Mouse (Mus musculus): ENCODE results near the gene Cdkn2d. TPM values are rescaled to one million over a fixed set of nuclear protein-coding genes. Genes with fewer than 3 reads are reported as not detected.

The Cdkn2d gene
- 41.8 and 71.5 TPM in 2 replicates for polyA plus RNA-seq (2012; ENCODE audit: low replicate concordance)

GRCm38 (mm10) chr9:21291022-21291787, at the start of gene Cdkn2d:
Gene Cdkn2d, minus strand, starts transcription at chr9:21291407.

GRCm38 (mm10) chr9:21320619-21321512, 29.7 kb upstream of the Cdkn2d start, which contains the start of gene Slc44a2:
Gene Slc44a2, plus strand, starts transcription at chr9:21320698.

GRCm38 (mm10) chr9:21312134-21312533, 20.9 kb upstream of the Cdkn2d start, which contains the start of gene Ap1m2:
Gene Ap1m2, minus strand, starts transcription at chr9:21312337.

GRCm38 (mm10) chr9:21287571-21288402, 3.4 kb downstream of the Cdkn2d start, which contains the start of gene Kri1:
Gene Kri1, minus strand, starts transcription at chr9:21287969.

GRCm38 (mm10) chr9:21265000-21265561, 26.1 kb downstream of the Cdkn2d start, which contains the start of gene Atg4d:
Gene Atg4d, plus strand, starts transcription at chr9:21265293.

GRCm38 (mm10) chr9:21248326-21248725, 42.9 kb downstream of the Cdkn2d start, which contains the start of gene S1pr5:
Gene S1pr5, minus strand, starts transcription at chr9:21248443.

GRCm38 (mm10) chr9:21238733-21239464, 52.3 kb downstream of the Cdkn2d start, which contains the start of gene Keap1:
Gene Keap1, minus strand, starts transcription at chr9:21239361.

Other genes with a start within 250 kb of the Cdkn2d start
- gene Zglp1, start 224.3 kb downstream of the Cdkn2d start, polyA plus RNA-seq (2012; ENCODE audit: low replicate concordance) = 4.7 and 6.8 TPM in 2 replicates
- gene Gm49373, start 218.3 kb downstream of the Cdkn2d start, polyA plus RNA-seq (2012; ENCODE audit: low replicate concordance) = 0.26 and 0.64 TPM in 2 replicates
- gene Fdx1l, start 217.8 kb downstream of the Cdkn2d start, polyA plus RNA-seq (2012; ENCODE audit: low replicate concordance) = 24.8 and 46.2 TPM in 2 replicates
- gene Gm38431, start 199.4 kb downstream of the Cdkn2d start, polyA plus RNA-seq (2012; ENCODE audit: low replicate concordance) = 43.7 and 103 TPM in 2 replicates
- gene Raver1, start 199.4 kb downstream of the Cdkn2d start, polyA plus RNA-seq (2012; ENCODE audit: low replicate concordance) = 182 and 466 TPM in 2 replicates
- gene Tyk2, start 160.2 kb downstream of the Cdkn2d start, polyA plus RNA-seq (2012; ENCODE audit: low replicate concordance) = 47.9 and 58.5 TPM in 2 replicates
- gene Cdc37, start 141.4 kb downstream of the Cdkn2d start, polyA plus RNA-seq (2012; ENCODE audit: low replicate concordance) = 137 and 226 TPM in 2 replicates
- gene Pde4a, start 125.7 kb downstream of the Cdkn2d start, polyA plus RNA-seq (2012; ENCODE audit: low replicate concordance) = 9.8 and 19.5 TPM in 2 replicates
- gene Keap1, start 52.0 kb downstream of the Cdkn2d start, polyA plus RNA-seq (2012; ENCODE audit: low replicate concordance) = 49.8 and 76.0 TPM in 2 replicates
- gene S1pr5, start 43.0 kb downstream of the Cdkn2d start, polyA plus RNA-seq (2012; ENCODE audit: low replicate concordance) = 11.6 and 51.4 TPM in 2 replicates
- gene Atg4d, start 26.1 kb downstream of the Cdkn2d start, polyA plus RNA-seq (2012; ENCODE audit: low replicate concordance) = 33.9 and 64.0 TPM in 2 replicates
- gene Kri1, start 3.4 kb downstream of the Cdkn2d start, polyA plus RNA-seq (2012; ENCODE audit: low replicate concordance) = 46.0 and 65.5 TPM in 2 replicates
- gene Ap1m2, start 20.9 kb upstream of the Cdkn2d start, polyA plus RNA-seq (2012; ENCODE audit: low replicate concordance) = 0.49 and 2.3 TPM in 2 replicates
- gene Slc44a2, start 29.3 kb upstream of the Cdkn2d start, polyA plus RNA-seq (2012; ENCODE audit: low replicate concordance) = 192 and 204 TPM in 2 replicates
- 61.2 and 70.8 TPM in 2 replicates for gene Ilf3, start 76.5 kb upstream of the Cdkn2d start, polyA plus RNA-seq (2012; ENCODE audit: low replicate concordance)
- 38.9 and 44.8 TPM in 2 replicates for gene Qtrt1, start 120.4 kb upstream of the Cdkn2d start, polyA plus RNA-seq (2012; ENCODE audit: low replicate concordance)
- 702 and 1,736 TPM in 2 replicates for gene Dnm2, start 133.5 kb upstream of the Cdkn2d start, polyA plus RNA-seq (2012; ENCODE audit: low replicate concordance)
- gene Tmed1, start 218.8 kb upstream of the Cdkn2d start, polyA plus RNA-seq (2012; ENCODE audit: low replicate concordance) = 5.3 and 6.6 TPM in 2 replicates
- gene AB124611, start 234.8 kb upstream of the Cdkn2d start, polyA plus RNA-seq (2012; ENCODE audit: low replicate concordance) = 222 and 323 TPM in 2 replicates

All from hematopoietic multipotent progenitor cell, adult 10-12 weeks (in vitro differentiated cells).